Mouse (Mus musculus) thymus, adult 2 months (tissue): ENCODE measurements around the gene Shisa5.

Experiments used
- CTCF ChIP-seq: fragments of 200-500 bp; IDR thresholded peaks from 2 replicates; pipeline ENCODE4 v1.5.1; 2012; ENCODE audit warnings: mild to moderate bottlenecking, control low read depth, low read length, moderate library complexity, borderline replicate concordance; ENCODE audit not compliant: control insufficient read depth, poor library complexity, insufficient read depth; ENCODE audit errors: extremely low read depth
- POLR2A ChIP-seq: fragments of 200-500 bp; IDR thresholded peaks from 2 replicates; pipeline ENCODE4 v1.6.1; 2012; ENCODE audit warnings: mild to moderate bottlenecking, low read length, control low read depth, moderate library complexity; ENCODE audit not compliant: control insufficient read depth, poor library complexity, insufficient read depth; ENCODE audit errors: extremely low read depth

DNA sequence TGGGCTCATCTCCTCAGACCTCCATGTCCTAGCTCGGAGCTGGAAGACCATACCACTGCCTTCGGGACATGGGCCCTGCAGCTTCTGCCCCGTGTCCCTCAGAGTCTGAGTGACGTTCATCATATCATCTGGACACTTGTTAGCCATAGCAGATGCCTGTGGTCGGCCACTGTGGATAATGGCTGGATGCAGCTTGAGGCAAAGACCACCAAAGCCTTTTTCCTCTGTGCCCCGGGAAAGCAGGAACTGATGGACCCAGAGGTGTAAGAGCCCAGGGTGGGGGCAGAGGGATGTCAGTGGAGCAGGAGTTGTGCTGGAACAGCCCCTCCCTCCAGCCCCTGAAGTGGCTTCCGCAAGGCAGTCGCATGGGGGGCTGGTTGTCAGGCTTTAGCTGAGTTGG is 6.7 kb upstream of the Shisa5 start:
- no peak for TF ChIP-seq POLR2A
- no peak for TF ChIP-seq CTCF
